8 mouse cellular contexts compared by ENCODE assay signal in the genomic region with DNA sequence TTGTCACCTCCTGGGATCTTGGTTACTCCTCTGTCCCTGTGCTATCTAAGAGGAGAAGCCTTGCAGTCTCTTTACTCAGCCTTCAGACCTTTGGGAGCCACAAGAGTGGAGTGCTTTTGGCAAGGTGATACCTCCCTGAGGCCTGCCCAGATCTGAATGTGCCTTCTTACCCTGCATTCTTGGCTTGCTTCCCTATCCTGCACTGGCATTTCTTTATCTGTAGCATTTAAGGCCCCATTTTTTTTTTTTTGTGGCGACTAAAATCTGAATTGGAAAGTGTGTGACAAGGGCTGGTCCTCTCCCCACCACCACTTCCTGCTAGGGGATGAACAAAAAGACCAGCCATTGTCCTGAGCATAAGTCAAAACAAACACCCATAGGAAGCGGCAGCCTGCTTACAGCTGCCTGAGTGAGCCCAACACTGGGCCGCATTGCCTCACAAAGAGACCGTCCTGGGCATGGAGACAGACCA.
DNase-seq lines count a peak whose midpoint lies in the region; ATAC-seq and TF ChIP-seq lines count a peak whose summit lies in the region.

No protein-coding gene starts in this region.

- no peaks in the 10 kb centered on the region for H3K27me3 ChIP-seq in embryonic facial prominence, embryonic 15.5 days
- H3K27me3 ChIP-seq in hindbrain, embryonic 12.5 days: no peaks in the 10 kb centered on the region
- no peaks in the 10 kb centered on the region for H3K27me3 ChIP-seq in liver, embryonic 13.5 days
- no peaks in the 10 kb centered on the region for H3K27me3 ChIP-seq in neural tube, embryonic 15.5 days (replicated peaks)

- DNase-seq in left cerebral cortex, adult 2 months (ENCODE audit: extremely low spot score in 1 of 2, low spot score in 2 of 2): no peak
- DNase-seq in left cerebral cortex, postnatal 10 days (ENCODE audit: extremely low spot score in 1 of 2, low spot score in 2 of 2): no peak
- DNase-seq in liver, embryonic 13.5 days: peak; percentile 12
- no peak for DNase-seq in thymus, postnatal 4 days
- no peak for DNase-seq in urinary bladder, postnatal 36 days (ENCODE audit: low spot score in 2 of 2)

- no peak overlapping the region for H3K4me3 ChIP-seq in left cerebral cortex, adult 2 months
- no peak overlapping the region for H3K4me3 ChIP-seq in embryonic facial prominence, embryonic 15.5 days (replicated peaks)
- H3K4me3 ChIP-seq in hindbrain, embryonic 12.5 days: no peak overlapping the region
- H3K4me3 ChIP-seq in liver, embryonic 13.5 days (replicated peaks): 0 out of 2 replicates have a peak overlapping the region, but pooled peaks have one; percentile 21
- no peak overlapping the region for H3K4me3 ChIP-seq in neural tube, embryonic 15.5 days (replicated peaks)

- no peaks in the 10 kb centered on the region for H3K9me3 ChIP-seq in embryonic facial prominence, embryonic 15.5 days (replicated peaks)
- no peaks in the 10 kb centered on the region for H3K9me3 ChIP-seq in hindbrain, embryonic 12.5 days (replicated peaks)
- H3K9me3 ChIP-seq in liver, embryonic 13.5 days (replicated peaks): no peaks in the 10 kb centered on the region
- H3K9me3 ChIP-seq in neural tube, embryonic 15.5 days (replicated peaks): no peaks in the 10 kb centered on the region

- H3K9ac ChIP-seq in embryonic facial prominence, embryonic 15.5 days: no peak overlapping the region
- H3K9ac ChIP-seq in hindbrain, embryonic 12.5 days: no peak overlapping the region
- H3K9ac ChIP-seq in liver, embryonic 13.5 days: peak overlapping the region; percentile 54
- H3K9ac ChIP-seq in neural tube, embryonic 15.5 days (replicated peaks): no peak overlapping the region

- no peak for TF ChIP-seq CTCF in left cerebral cortex, adult 2 months (IDR thresholded peaks at IDR 0.05)

- intact Hi-C loops in left cerebral cortex, adult 2 months (cut with DNase I): no loop called here
- intact Hi-C loops in left cerebral cortex, postnatal 10 days (cut with DNase I): no loop called here

- peak overlapping the region; percentile 25 for H3K27ac ChIP-seq in left cerebral cortex, adult 2 months
- peak overlapping the region; percentile 83 for H3K27ac ChIP-seq in embryonic facial prominence, embryonic 15.5 days (replicated peaks)
- H3K27ac ChIP-seq in hindbrain, embryonic 12.5 days: peak overlapping the region; percentile 91
- H3K27ac ChIP-seq in liver, embryonic 13.5 days: peak overlapping the region; percentile 76
- peak overlapping the region; percentile 79 for H3K27ac ChIP-seq in neural tube, embryonic 15.5 days (replicated peaks)

- peaks cover 41% of the 10 kb centered on the region for H3K4me1 ChIP-seq in embryonic facial prominence, embryonic 15.5 days
- peaks cover 64% of the 10 kb centered on the region for H3K4me1 ChIP-seq in hindbrain, embryonic 12.5 days
- H3K4me1 ChIP-seq in liver, embryonic 13.5 days (replicated peaks): peaks cover 84% of the 10 kb centered on the region
- peaks cover 55% of the 10 kb centered on the region for H3K4me1 ChIP-seq in neural tube, embryonic 15.5 days

- H3K4me2 ChIP-seq in embryonic facial prominence, embryonic 15.5 days (replicated peaks): peak overlapping the region; percentile 33; the same call in 1 of the 2 replicates
- 0 out of 2 replicates have a peak overlapping the region, but pooled peaks have one; percentile 36 for H3K4me2 ChIP-seq in hindbrain, embryonic 12.5 days (replicated peaks)
- H3K4me2 ChIP-seq in liver, embryonic 13.5 days: peak overlapping the region; percentile 55
- H3K4me2 ChIP-seq in neural tube, embryonic 15.5 days: no peak overlapping the region; the same call in 1 of the 2 replicates

- WGBS in embryonic facial prominence, embryonic 15.5 days: 41% methylated on average over 4 of the region's 4 CpGs
- WGBS in hindbrain, embryonic 12.5 days: 24% methylated on average over 4 of the region's 4 CpGs
- 30% methylated on average over 4 of the region's 4 CpGs for WGBS in liver, embryonic 13.5 days (ENCODE audit: insufficient replicate concordance)
- WGBS in neural tube, embryonic 15.5 days: 11% methylated on average over 4 of the region's 4 CpGs

- H3K36me3 ChIP-seq in embryonic facial prominence, embryonic 15.5 days: no peaks in the 10 kb centered on the region
- no peaks in the 10 kb centered on the region for H3K36me3 ChIP-seq in hindbrain, embryonic 12.5 days
- no peaks in the 10 kb centered on the region for H3K36me3 ChIP-seq in liver, embryonic 13.5 days
- no peaks in the 10 kb centered on the region for H3K36me3 ChIP-seq in neural tube, embryonic 15.5 days

- no peak for ATAC-seq in embryonic facial prominence, embryonic 15.5 days (ENCODE audit: insufficient number of reproducible peaks, low FRiP score, low TSS enrichment, low read depth)
- peak; percentile 57 for ATAC-seq in hindbrain, embryonic 12.5 days (ENCODE audit: low FRiP score)
- ATAC-seq in liver, embryonic 13.5 days (ENCODE audit: low read depth): peak; percentile 78
- peak; percentile 32; the same call in 1 of the 2 replicates for ATAC-seq in neural tube, embryonic 15.5 days (ENCODE audit: low FRiP score)

Comparison
In these comparisons a context has a peak if more than half of its experiments do, and no peak if none do; other contexts are left out.
1. H3K27ac ChIP-seq: peak in every context shown above with its lines; median percentile 91 in hindbrain, embryonic 12.5 days; 83 in embryonic facial prominence, embryonic 15.5 days; 79 in neural tube, embryonic 15.5 days; 76 in liver, embryonic 13.5 days; 25 in left cerebral cortex, adult 2 months.